Mouse (Mus musculus): ENCODE data around the gene Vezt. TPM values are rescaled to one million over a fixed set of nuclear protein-coding genes. Genes with fewer than 3 reads are reported as not detected.

Gene Vezt
- total and polyA plus RNA-seq, 3 experiments: 17.2 to 21.2 (median 18.0) TPM

- Histone ChIP-seq H3K4me3 (replicated peaks in 1 of 3; ENCODE audit: low read depth in 2 of 3, low read length in 2 of 3, poor library complexity in 1 of 3) (peak overlapping the region; percentile 88 to 93 (median 93)), H3K4me2 (ENCODE audit: insufficient read depth, low read depth, poor library complexity, severe bottlenecking) (peak overlapping the region; percentile 49; the same call in 1 of the 2 replicates), H3K4me1 (ENCODE audit: control insufficient read depth in 1 of 2, insufficient read depth in 2 of 2) (peaks cover 0 to 38% of the 10 kb centered on the region in 2 experiments; a peak in 3 of 4 replicates), H3K9ac (ENCODE audit: insufficient read depth, low read depth) (peak overlapping the region; percentile 60), H3K79me2 (replicated peaks; ENCODE audit: control insufficient read depth, extremely low read depth, insufficient read depth, poor library complexity, severe bottlenecking) (peaks cover 66% of the 10 kb centered on the region), H3K9me3 (replicated peaks; ENCODE audit: low read length) (no peaks in the 10 kb centered on the region), H3K27ac (ENCODE audit: insufficient read depth, low read depth) (peak overlapping the region; percentile 21; the same call in 1 of the 2 replicates), H3K27me3 (replicated peaks) (no peaks in the 10 kb centered on the region), H3K36me3 (replicated peaks in 1 of 2; ENCODE audit: control insufficient read depth in 1 of 2, insufficient read depth in 1 of 2, low read length in 1 of 2) (peaks cover 0 to 15% of the 10 kb centered on the region in 2 experiments)
- dilution Hi-C loops (cut with MboI; ENCODE audit: extremely low pct_ligation_motif_present, extremely low pct_unique_long_range_greater_than_20kb, low sequenced_read_pairs): no loop called here
- TF ChIP-seq CTCF (conservative IDR thresholded peaks at IDR 0.05 in 1 of 2, IDR thresholded peaks at IDR 0.05 in 1 of 2; ENCODE audit: low read depth in 2 of 2, low read length in 2 of 2) (no peak), E2F4 (IDR thresholded peaks at IDR 0.05; ENCODE audit: insufficient replicate concordance, low read depth, low read length) (no peak), ZMIZ1 (IDR thresholded peaks at IDR 0.05; ENCODE audit: low read depth, low read length) (no peak), ETS1 (conservative IDR thresholded peaks at IDR 0.05; ENCODE audit: low read depth, low read length) (no peak), UBTF (IDR thresholded peaks at IDR 0.05; ENCODE audit: low read depth, low read length) (peak; percentile 20; the same call in 1 of the 2 replicates)
- no peak for DNase-seq (ENCODE audit: extremely low read depth)
- in situ Hi-C loops (cut with MboI; ENCODE audit: low pct_ligation_motif_present, low pct_unique_long_range_greater_than_20kb, low sequenced_read_pairs): loop anchor here (5.0 kb wide), 1 partner anchor 71 kb away; no protein-coding TSS in a partner anchor
These were observed 750 bp upstream of the Vezt start for GRCm38 (mm10) chr10:94036375-94036758.

GRCm38 (mm10) chr10:94034876-94035657, 550 bp downstream of the Vezt start:
- peak; percentile 34 for DNase-seq (ENCODE audit: extremely low read depth)
- TF ChIP-seq BHLHE40 (IDR thresholded peaks at IDR 0.05; ENCODE audit: low read depth, low read length) (peak; percentile 47; the same call in 1 of the 2 replicates), MYC (IDR thresholded peaks at IDR 0.05; ENCODE audit: low read depth, low read length) (no peak), SIN3A (IDR thresholded peaks at IDR 0.05; ENCODE audit: low read length) (peak; percentile 76), MXI1 (IDR thresholded peaks at IDR 0.05; ENCODE audit: low read depth, low read length) (peak; percentile 72; the same call in 1 of the 2 replicates), TBP (conservative IDR thresholded peaks at IDR 0.05; ENCODE audit: low read depth, low read length) (0 out of 2 replicates have a peak, but pooled peaks have one; percentile 28)

GRCm38 (mm10) chr10:94031164-94031563, 4.5 kb downstream of the Vezt start:
- no peaks in the 10 kb centered on the region for H3K27me3 ChIP-seq (replicated peaks)
- peaks cover 3 to 50% of the 10 kb centered on the region in 2 experiments for H3K36me3 ChIP-seq (replicated peaks in 1 of 2; ENCODE audit: control insufficient read depth in 1 of 2, insufficient read depth in 1 of 2, low read length in 1 of 2)
- in situ Hi-C loops (cut with MboI; ENCODE audit: low pct_ligation_motif_present, low pct_unique_long_range_greater_than_20kb, low sequenced_read_pairs): no loop called here
- dilution Hi-C loops (cut with MboI; ENCODE audit: extremely low pct_ligation_motif_present, extremely low pct_unique_long_range_greater_than_20kb, low sequenced_read_pairs): no loop called here
- H3K9ac ChIP-seq (ENCODE audit: insufficient read depth, low read depth): peak overlapping the region; percentile 9; the same call in 1 of the 2 replicates
- no peak overlapping the region for H3K27ac ChIP-seq (ENCODE audit: insufficient read depth, low read depth)
- peaks cover 28% of the 10 kb centered on the region for H3K79me2 ChIP-seq (replicated peaks; ENCODE audit: control insufficient read depth, extremely low read depth, insufficient read depth, poor library complexity, severe bottlenecking)
- H3K9me3 ChIP-seq (replicated peaks; ENCODE audit: low read length): no peaks in the 10 kb centered on the region
- H3K4me3 ChIP-seq (replicated peaks in 1 of 3; ENCODE audit: low read depth in 2 of 3, low read length in 2 of 3, poor library complexity in 1 of 3): no peak overlapping the region
- H3K4me1 ChIP-seq (ENCODE audit: control insufficient read depth in 1 of 2, insufficient read depth in 2 of 2): peaks cover 0 to 36% of the 10 kb centered on the region in 2 experiments; a peak in 3 of 4 replicates
- no peak overlapping the region for H3K4me2 ChIP-seq (ENCODE audit: insufficient read depth, low read depth, poor library complexity, severe bottlenecking)
- TF ChIP-seq KAT2A (IDR thresholded peaks at IDR 0.05; ENCODE audit: insufficient replicate concordance, low read length) (no peak), PAX5 (IDR thresholded peaks at IDR 0.05; ENCODE audit: low read length) (no peak)
- no peak for DNase-seq (ENCODE audit: extremely low read depth)

More at GRCm38 (mm10) chr10:94034876-94035657, 550 bp downstream of the Vezt start:
- Histone ChIP-seq H3K4me1 (ENCODE audit: control insufficient read depth in 1 of 2, insufficient read depth in 2 of 2) (peaks cover 0 to 38% of the 10 kb centered on the region in 2 experiments; a peak in 3 of 4 replicates), H3K27ac (ENCODE audit: insufficient read depth, low read depth) (no peak overlapping the region), H3K4me3 (replicated peaks in 1 of 3; ENCODE audit: low read depth in 2 of 3, low read length in 2 of 3, poor library complexity in 1 of 3) (peak overlapping the region; percentile 81 to 93 (median 86)), H3K9ac (ENCODE audit: insufficient read depth, low read depth) (peak overlapping the region; percentile 83), H3K79me2 (replicated peaks; ENCODE audit: control insufficient read depth, extremely low read depth, insufficient read depth, poor library complexity, severe bottlenecking) (peaks cover 61% of the 10 kb centered on the region), H3K9me3 (replicated peaks; ENCODE audit: low read length) (no peaks in the 10 kb centered on the region), H3K36me3 (replicated peaks in 1 of 2; ENCODE audit: control insufficient read depth in 1 of 2, insufficient read depth in 1 of 2, low read length in 1 of 2) (peaks cover under 1 to 24% of the 10 kb centered on the region in 2 experiments), H3K27me3 (replicated peaks) (no peaks in the 10 kb centered on the region), H3K4me2 (ENCODE audit: insufficient read depth, low read depth, poor library complexity, severe bottlenecking) (peak overlapping the region; percentile 57)
- dilution Hi-C loops (cut with MboI; ENCODE audit: extremely low pct_ligation_motif_present, extremely low pct_unique_long_range_greater_than_20kb, low sequenced_read_pairs): no loop called here
- in situ Hi-C loops (cut with MboI; ENCODE audit: low pct_ligation_motif_present, low pct_unique_long_range_greater_than_20kb, low sequenced_read_pairs): loop anchor here (5.0 kb wide), 1 partner anchor 72 kb away; no protein-coding TSS in a partner anchor

Measured in CH12.LX (cell line).